Mouse (Mus musculus) C2C12 (cell line): ENCODE results near the gene Sertad3.
"Not testable (repeated sequence)": the region's sequence is repeated elsewhere in the genome, so short reads cannot be mapped to it uniquely, and the experiment has no call there.

Source experiments
- CTCF ChIP-seq: IDR thresholded peaks from one replicate; pipeline ENCODE4 v1.5.1; 2011; ENCODE audit not compliant: control insufficient read depth, insufficient read depth, insufficient read length
- MAX ChIP-seq: IDR thresholded peaks from one replicate; pipeline ENCODE4 v1.6.1; 2011; ENCODE audit warnings: mild to moderate bottlenecking, control low read depth
- MYOD1 ChIP-seq: IDR thresholded peaks from one replicate; pipeline ENCODE4 v1.6.1; 2011; ENCODE audit warnings: low read depth; ENCODE audit not compliant: control insufficient read depth, insufficient read length
- USF1 ChIP-seq: IDR thresholded peaks from one replicate; pipeline ENCODE4 v1.6.1; 2011; ENCODE audit warnings: low read depth, mild to moderate bottlenecking, control low read depth, moderate library complexity

GRCm38 (mm10) chr7:27494659-27495367, 21.2 kb downstream of the Sertad3 start:
- TF ChIP-seq CTCF, MYOD1, USF1, MAX: not testable (repeated sequence)
